Mouse (Mus musculus): ENCODE data around the gene Ltc4s.

GRCm38 (mm10) chr11:50225611-50226378 is 12.6 kb downstream of the Ltc4s start:
- TF ChIP-seq POLR2A (IDR thresholded peaks at IDR 0.05; ENCODE audit: extremely low read depth, insufficient read depth, low read length) (no peak), CTCF (IDR thresholded peaks at IDR 0.05; ENCODE audit: low read depth, low read length) (no peak)
